Mouse (Mus musculus) liver, embryonic 14.5 days (tissue): ENCODE results near the gene Fam163b.

Experiments
- CTCF ChIP-seq: IDR thresholded peaks from 2 replicates; pipeline ENCODE4 v1.5.1; 2016; ENCODE audit warnings: antibody characterized with exemption, low read depth, control low read depth
- EP300 ChIP-seq: IDR thresholded peaks from 2 replicates; pipeline ENCODE4 v1.6.1; 2016; ENCODE audit warnings: antibody characterized with exemption, low read depth

DNA sequence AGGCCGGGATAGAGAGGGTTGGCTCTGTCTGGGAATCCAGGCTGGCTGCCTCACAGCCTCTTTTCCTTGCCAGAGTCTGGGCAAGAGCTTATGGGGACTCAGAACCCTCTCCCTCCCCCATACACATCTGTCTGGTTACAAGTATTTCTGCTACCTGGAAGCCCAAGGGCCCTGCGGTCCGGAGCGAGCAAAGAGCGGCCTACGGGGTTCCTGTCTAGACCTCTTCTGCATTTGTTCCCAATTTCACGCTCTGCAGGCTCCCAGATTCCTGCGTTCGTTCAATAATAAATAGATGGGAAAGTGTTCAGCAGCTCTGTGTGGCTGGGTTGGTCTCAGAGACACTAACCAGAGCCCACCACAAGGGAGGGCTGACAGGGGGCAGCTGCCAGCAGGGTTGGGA, 19.7 kb downstream of the Fam163b start:
- no peak for TF ChIP-seq CTCF
- no peak for TF ChIP-seq EP300
